Mouse (Mus musculus) heart, postnatal 10 days (tissue): ENCODE results near the gene Tmem267. TPM values are rescaled to one million over a fixed set of nuclear protein-coding genes. Genes with fewer than 3 reads are reported as not detected.
A peak's percentile ranks its signal among the peaks of the same experiment; 100 is the strongest.
"Not testable (repeated sequence)": the region's sequence is repeated elsewhere in the genome, so short reads cannot be mapped to it uniquely, and the experiment has no call there.

Experiments
- DNase-seq, 2 experiments: peaks; one replicate each; pipeline ENCODE4 v3.0.0; 2021
- intact Hi-C: fragments of 180-260 bp; cut with DNase I; formaldehyde crosslinking; loops from one replicate; pipeline ENCODE4 v1.15.1; 2025
- total RNA-seq, 2 experiments: library from RNA; stranded (reverse); gene quantifications; 2 replicates each; pipeline ENCODE4 v1.2.3; 2021

Tmem267 gene
- total RNA-seq = 1 to 10 TPM; 7.9 to 8.3 TPM

DNA sequence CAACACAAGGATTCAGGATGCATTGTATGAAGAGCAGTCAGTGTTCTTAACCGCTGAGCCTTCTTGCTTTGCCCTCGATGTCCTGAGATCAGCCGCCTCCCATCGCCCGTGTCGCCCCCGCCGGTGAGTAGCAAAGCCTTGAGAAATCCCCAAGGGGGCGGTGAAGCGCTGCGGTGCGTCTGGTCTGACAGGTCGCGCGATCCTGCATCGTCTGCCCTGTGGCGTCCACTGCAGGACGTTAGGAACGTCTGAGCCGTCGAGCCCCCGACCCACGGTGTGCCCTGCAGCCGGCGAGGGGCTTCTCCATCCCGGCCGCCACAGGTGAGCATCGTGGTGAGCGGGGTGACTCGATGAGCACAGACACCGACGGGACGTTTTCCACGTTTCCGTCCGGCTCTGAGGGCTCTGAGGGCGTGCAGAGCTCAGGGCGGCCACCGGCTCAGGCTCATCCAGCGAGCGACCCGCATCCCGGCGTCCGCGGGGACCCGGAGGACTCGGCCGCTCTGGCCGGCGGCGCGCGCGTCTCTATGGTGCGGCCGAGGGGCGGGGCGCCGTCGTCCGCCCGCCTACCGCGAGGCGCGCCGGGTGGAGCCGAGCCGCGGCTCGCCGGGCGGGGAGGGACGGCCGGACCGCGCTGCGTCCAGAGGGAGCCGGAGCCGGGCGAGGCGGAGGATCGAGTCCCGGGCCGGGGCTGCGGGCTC is at the start of gene Tmem267, which contains the start of gene 3110070M22Rik:
Tmem267 (plus strand) TSS at position 160 of the 701 bp plus-strand sequence.
3110070M22Rik (minus strand) TSS at position 504 of the 701 bp plus-strand sequence.
- DNase-seq = peak; percentile 87 to 89
- intact Hi-C loops = loop anchor here (1.0 kb wide), 1 partner anchor 26 kb away; the partner anchor contains the start of gene 4833420G17Rik

DNA sequence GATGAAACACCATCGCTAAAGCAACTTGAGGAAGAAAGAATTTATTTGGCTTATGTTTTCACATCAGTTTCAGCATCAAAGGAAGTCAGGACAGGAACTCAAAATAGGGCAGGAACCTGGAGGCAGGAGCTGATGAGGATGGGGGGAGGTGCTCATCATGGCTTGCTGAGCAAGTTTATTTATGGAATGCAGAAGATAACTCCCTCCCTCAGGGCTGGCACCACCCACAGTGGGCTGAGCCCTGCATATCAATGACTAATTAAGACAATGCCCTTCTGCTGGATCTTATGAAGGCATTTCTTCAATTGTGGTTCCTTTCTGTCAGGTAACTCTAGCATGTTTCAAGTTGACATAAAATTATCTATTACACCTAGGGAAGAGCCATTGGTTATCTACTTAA is 45.6 kb upstream of the Tmem267 start:
- intact Hi-C loops = no loop called here
- no peak for DNase-seq

- no peak for DNase-seq
- intact Hi-C loops = no loop called here
These were observed 34.3 kb upstream of the Tmem267 start for GRCm38 (mm10) chr13:119453563-119453962.

- DNase-seq = no peak
- intact Hi-C loops = no loop called here
These were observed 32.8 kb upstream of the Tmem267 start for GRCm38 (mm10) chr13:119455082-119455481.

DNA sequence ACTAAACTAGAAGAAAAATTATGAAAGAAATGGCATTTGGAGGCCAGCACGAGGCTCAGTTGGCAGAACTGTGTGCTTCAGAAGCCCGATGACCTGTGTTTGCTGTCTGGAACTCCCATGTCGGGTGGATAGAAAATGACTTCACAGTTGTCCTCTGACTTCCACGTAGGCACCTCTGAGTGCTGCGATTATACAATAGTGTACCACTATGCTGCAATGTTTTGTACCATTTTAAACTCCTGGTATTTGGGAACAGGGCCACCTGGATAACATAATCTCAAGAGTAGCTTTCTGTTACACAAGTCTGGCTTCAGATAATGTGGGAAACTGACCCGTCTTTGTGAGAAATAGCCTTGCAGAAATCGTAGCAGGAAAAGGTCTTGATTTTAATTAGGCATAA is 31.5 kb upstream of the Tmem267 start:
- intact Hi-C loops = no loop called here
- DNase-seq = no peak

- intact Hi-C loops = loop anchor here (1.0 to 5.0 kb wide), 3 partner anchors 25 to 70 kb away; partner anchors contain the start of gene Paip1
- DNase-seq = peak in 1 of 2 experiments; percentile 21
These were observed 25.8 kb upstream of the Tmem267 start for GRCm38 (mm10) chr13:119461900-119462595.

DNA sequence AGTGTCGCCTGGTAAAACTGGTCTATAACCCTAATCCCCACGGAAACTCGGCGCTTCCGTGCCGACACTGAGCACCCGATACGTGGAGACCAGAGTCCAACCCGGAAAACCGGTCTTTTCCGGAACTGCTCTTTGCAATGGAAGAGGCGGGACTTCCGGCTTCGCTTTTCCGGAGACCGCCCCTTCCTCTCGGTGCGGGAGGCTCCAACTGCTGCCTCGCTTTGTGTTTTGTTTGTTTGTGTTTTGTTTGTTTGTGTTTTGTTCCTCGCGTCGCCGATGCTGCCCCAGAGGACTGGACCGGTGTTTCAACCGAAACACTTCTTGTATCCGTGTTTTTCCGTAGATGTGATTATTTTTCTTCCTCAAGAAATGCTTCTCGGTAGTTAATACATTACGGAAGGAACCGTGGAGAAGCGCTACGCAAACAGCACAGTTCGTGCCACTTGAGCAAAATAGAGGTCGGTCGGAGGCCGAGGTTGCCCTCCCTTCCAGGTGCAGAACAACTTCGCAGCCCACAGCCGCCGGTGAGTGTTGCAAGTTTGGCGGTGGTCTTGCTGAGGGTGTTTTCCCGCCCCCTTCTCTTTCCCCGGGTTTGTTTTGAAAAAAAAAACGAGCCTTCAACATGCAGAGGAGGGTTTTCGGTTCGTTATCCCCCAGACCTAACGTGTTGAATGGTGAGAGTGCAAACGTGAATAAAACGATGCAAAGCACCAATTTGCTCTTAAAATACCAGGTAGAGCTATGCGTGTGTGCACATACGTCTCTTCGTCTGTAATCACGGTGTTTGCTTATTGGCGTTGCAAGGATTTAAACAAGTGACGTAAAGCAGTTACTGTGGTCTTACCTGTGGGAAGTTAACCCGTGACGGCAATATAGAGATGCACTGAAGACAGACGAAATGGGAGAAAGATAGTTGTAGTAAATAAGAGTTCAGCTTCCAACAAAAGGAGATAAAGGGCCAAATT is 25.0 kb upstream of the Tmem267 start, which contains the start of gene 4833420G17Rik:
4833420G17Rik (plus strand) TSS at position 173 of the 965 bp plus-strand sequence.
- intact Hi-C loops = loop anchor here (1.0 to 5.0 kb wide), 3 partner anchors 24 to 71 kb away; partner anchors contain the start of gene Paip1

DNA sequence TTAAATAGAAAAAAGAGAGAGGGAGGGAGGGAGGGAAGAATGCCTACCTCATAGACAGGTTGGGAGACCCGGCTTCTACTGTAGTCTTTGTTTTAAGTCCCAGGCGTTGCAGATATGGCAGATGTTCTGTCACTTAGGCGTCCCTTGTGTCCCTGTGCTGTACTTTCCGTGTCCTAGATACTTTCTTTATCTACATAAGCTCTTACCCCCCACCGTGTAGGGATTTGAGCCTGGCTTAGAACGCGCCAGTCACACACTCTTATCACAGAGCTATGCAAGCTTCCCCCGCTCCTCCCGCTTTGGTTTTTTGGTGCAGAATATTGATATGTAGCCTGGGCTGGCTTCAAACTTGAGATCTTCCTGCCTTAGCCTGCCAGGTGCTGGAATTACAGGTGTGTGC is 11.2 kb upstream of the Tmem267 start:
- no peak for DNase-seq
- intact Hi-C loops = no loop called here

More for the DNA sequence above, 25.0 kb upstream of the Tmem267 start, which contains the start of gene 4833420G17Rik:
- peak; percentile 91 to 95 for DNase-seq

GRCm38 (mm10) chr13:119477789-119478188 is 10.1 kb upstream of the Tmem267 start:
- DNase-seq = no peak
- intact Hi-C loops = no loop called here

DNA sequence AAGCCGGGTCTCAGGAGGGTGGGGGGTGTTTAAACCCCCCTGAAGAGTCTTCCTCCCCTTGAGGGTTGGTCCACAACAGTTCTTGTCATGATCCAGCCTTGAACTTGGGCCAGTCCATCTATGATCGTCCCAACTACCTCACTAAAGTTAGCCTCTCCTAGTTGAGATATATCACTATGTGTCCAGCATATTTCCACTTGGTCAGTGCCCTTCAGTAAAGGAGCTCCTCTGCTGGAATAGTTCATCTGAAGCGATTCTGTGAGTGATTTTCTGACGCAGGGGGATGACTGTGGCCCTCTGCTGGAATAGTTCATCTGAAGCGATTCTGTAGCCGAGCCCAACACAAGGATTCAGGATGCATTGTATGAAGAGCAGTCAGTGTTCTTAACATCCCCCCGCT is 485 bp upstream of the Tmem267 start:
- DNase-seq = no peak
- intact Hi-C loops = loop anchor here (1.0 kb wide), 1 partner anchor 25 kb away; the partner anchor contains the start of gene 4833420G17Rik

DNA sequence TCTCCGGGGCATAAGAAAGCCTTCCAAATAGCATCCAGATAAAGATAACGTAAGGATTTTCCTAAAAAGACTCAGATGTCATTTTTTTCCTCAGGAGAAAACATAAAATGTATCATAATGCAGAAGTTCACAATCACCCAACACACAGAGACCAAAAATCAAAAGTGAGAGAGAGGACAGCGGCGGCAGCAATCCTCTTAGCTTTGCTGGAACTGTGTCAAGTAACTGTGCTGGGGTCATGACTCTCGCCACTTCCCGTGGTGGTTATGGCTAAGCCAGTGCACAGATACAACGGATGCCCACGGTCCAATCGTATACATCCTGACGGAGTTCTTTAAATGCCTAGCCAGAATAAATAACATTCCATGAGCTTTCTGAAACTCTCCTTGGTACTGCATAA is 4.2 kb downstream of the Tmem267 start:
- DNase-seq = not testable (repeated sequence)

GRCm38 (mm10) chr13:119494938-119495337 is 7.1 kb downstream of the Tmem267 start:
- DNase-seq, intact Hi-C loops: not testable (repeated sequence)

More for the DNA sequence above, 4.2 kb downstream of the Tmem267 start:
- intact Hi-C loops = not testable (repeated sequence)

DNA sequence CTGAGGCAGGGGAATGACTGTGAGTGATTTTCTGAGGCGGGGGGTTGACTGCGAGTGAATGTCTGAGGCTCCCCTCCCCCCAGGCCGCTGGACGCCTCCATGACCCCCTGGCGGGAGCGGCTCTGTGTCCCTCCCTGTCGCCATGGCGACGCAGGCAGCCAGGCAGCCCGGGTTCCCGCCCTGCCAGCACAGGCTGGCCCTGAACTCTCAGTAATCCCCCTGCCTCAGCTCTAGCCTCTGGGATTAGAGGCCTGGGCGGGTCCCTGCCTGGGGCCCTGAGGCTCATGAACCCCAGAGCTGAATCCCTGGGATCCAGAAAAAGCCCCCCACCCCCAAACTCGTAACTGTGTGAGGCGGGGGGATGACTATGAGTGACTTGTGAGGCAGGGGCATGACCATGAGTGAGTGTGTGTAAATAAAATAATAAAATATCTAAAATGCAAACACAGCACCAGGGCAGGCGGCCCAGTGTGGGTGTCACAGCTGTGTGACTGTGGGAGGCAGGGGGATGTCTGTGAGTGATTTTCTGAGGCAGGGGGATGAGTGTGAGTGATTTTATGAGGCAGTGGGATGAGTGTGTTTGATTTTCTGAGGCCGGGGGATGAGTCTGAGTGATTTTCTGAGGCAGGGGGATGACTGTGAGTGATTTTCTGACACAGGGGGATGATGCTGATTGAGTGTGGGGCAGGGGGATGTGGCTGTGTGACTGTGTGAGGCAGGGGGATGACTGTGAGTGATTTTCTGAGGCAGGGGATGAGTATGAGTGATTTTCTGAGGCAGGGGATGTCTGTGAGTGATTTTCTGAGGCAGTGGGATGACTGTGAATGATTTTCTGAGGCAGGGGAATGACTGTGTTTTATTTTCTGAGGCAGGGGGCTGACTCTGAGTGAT is 108.7 kb downstream of the Tmem267 start:
- DNase-seq = peak in 1 of 2 experiments; percentile 22
- intact Hi-C loops = not testable (repeated sequence)

- intact Hi-C loops = not testable (repeated sequence)
- DNase-seq = peak in 1 of 2 experiments; percentile 22
These were observed 110.6 kb downstream of the Tmem267 start for GRCm38 (mm10) chr13:119598466-119598865.

- intact Hi-C loops, DNase-seq: not testable (repeated sequence)
These were observed 111.2 kb downstream of the Tmem267 start for GRCm38 (mm10) chr13:119599066-119599465.

GRCm38 (mm10) chr13:119599498-119599897 is 111.7 kb downstream of the Tmem267 start:
- DNase-seq, intact Hi-C loops: not testable (repeated sequence)

- DNase-seq = peak; percentile 15 to 39
- intact Hi-C loops = not testable (repeated sequence)
These were observed 112.3 kb downstream of the Tmem267 start for GRCm38 (mm10) chr13:119600166-119600565.

- DNase-seq = peak; percentile 34 to 59
- intact Hi-C loops = not testable (repeated sequence)
These were observed 115.0 kb downstream of the Tmem267 start for GRCm38 (mm10) chr13:119602688-119603331.
